Mouse (Mus musculus) stomach, postnatal 0 days (tissue): ENCODE data around the gene Cd40. TPM values are rescaled to one million over a fixed set of nuclear protein-coding genes. Genes with fewer than 3 reads are reported as not detected.
A peak's percentile ranks its signal among the peaks of the same experiment; 100 is the strongest.

ENCODE experiments used
- ATAC-seq: fragments of 200-750 bp; cut with Nextera tagmentation; 2 replicates; pipeline ENCODE4 v1.8.0; 2017; ENCODE audit not compliant: low FRiP score, low TSS enrichment
- DNase-seq: peaks from one replicate; pipeline ENCODE4 v3.0.0-alpha.2; 2016; ENCODE audit warnings: low spot score
- H3K27ac ChIP-seq: fragments of 300-500 bp; sonication (generic); replicated peaks from 2 replicates; pipeline ENCODE4 v1.5.1; 2014; ENCODE audit warnings: mild to moderate bottlenecking, control low read depth
- H3K27me3 ChIP-seq: fragments of 300-500 bp; sonication (generic); 2 replicates; pipeline ENCODE4 v1.6.1; 2014; ENCODE audit warnings: low read length; ENCODE audit not compliant: control insufficient read depth, insufficient read depth
- H3K36me3 ChIP-seq: fragments of 300-500 bp; sonication (generic); 2 replicates; pipeline ENCODE4 v1.6.1; 2014; ENCODE audit warnings: low read length, mixed read lengths; ENCODE audit not compliant: control insufficient read depth, insufficient read depth
- H3K4me1 ChIP-seq: fragments of 300-500 bp; sonication (generic); replicated peaks from 2 replicates; pipeline ENCODE4 v1.6.1; 2014; ENCODE audit warnings: antibody characterized with exemption; ENCODE audit not compliant: control insufficient read depth, insufficient read depth
- H3K4me2 ChIP-seq: fragments of 300-500 bp; sonication (generic); replicated peaks from 2 replicates; pipeline ENCODE4 v1.6.1; 2014; ENCODE audit warnings: low read depth, mild to moderate bottlenecking, control low read depth, moderate library complexity
- H3K4me3 ChIP-seq: fragments of 300-500 bp; sonication (generic); 2 replicates; pipeline ENCODE4 v1.5.1; 2014; ENCODE audit warnings: low read depth, low read length, control low read depth
- H3K9ac ChIP-seq: fragments of 300-500 bp; sonication (generic); 2 replicates; pipeline ENCODE4 v1.6.1; 2014; ENCODE audit warnings: mild to moderate bottlenecking, low read length, control low read depth, mixed read lengths
- H3K9me3 ChIP-seq: fragments of 300-500 bp; sonication (generic); 2 replicates; pipeline ENCODE4 v1.6.1; 2016; ENCODE audit warnings: low read length; ENCODE audit not compliant: control insufficient read depth
- CTCF ChIP-seq: IDR thresholded peaks from 2 replicates; pipeline ENCODE4 v1.5.1; 2016; ENCODE audit warnings: antibody characterized with exemption, low read depth, mild to moderate bottlenecking, moderate library complexity
- EP300 ChIP-seq: optimal IDR thresholded peaks from 2 replicates; pipeline ENCODE3; 2016; ENCODE audit warnings: antibody characterized with exemption
- WGBS: fragments of 180-500 bp; shearing (Covaris S2); extraction: QIAGEN DNeasy Blood & Tissue Kit; methylation state at CpG from one replicate; pipeline ENCODE4 v1.1.7; 2014; 5-methylcytosine and 5-hydroxymethylcytosine counted together
- polyA plus RNA-seq: library from polyadenylated mRNA; unstranded; fragments of >200 nt; fragmentation: Nextera tagmentation; extraction: Ambion mirVana; gene quantifications from 2 replicates; pipeline ENCODE4 v1.2.1, GENCODE M21; 2015

The Cd40 gene
- polyA plus RNA-seq, 1 experiment from 2014 or later: 3.3 TPM

GRCm38 (mm10) chr2:165061638-165062433 is 6.4 kb downstream of the Cd40 start:
- DNase-seq: no peak
- WGBS: 49% methylated on average over 16 of the region's 16 CpGs
- ATAC-seq: no peak
- no peaks in the 10 kb centered on the region for H3K4me1 ChIP-seq
- no peaks in the 10 kb centered on the region for H3K27me3 ChIP-seq
- no peaks in the 10 kb centered on the region for H3K9me3 ChIP-seq
- TF ChIP-seq CTCF (no peak), EP300 (no peak)
- no peak overlapping the region for H3K4me2 ChIP-seq
- H3K27ac ChIP-seq: no peak overlapping the region
- H3K9ac ChIP-seq: no peak overlapping the region
- H3K4me3 ChIP-seq: no peak overlapping the region
- H3K36me3 ChIP-seq: no peaks in the 10 kb centered on the region

GRCm38 (mm10) chr2:165064489-165064888 is 9.1 kb downstream of the Cd40 start:
- DNase-seq: no peak
- no peak for ATAC-seq
- H3K27me3 ChIP-seq: no peaks in the 10 kb centered on the region
- H3K36me3 ChIP-seq: no peaks in the 10 kb centered on the region
- H3K9me3 ChIP-seq: no peaks in the 10 kb centered on the region
- WGBS: 40% methylated on average over 7 of the region's 7 CpGs
- no peaks in the 10 kb centered on the region for H3K4me1 ChIP-seq
- H3K4me2 ChIP-seq: no peak overlapping the region
- H3K9ac ChIP-seq: no peak overlapping the region
- TF ChIP-seq EP300: no peak
- no peak for TF ChIP-seq CTCF
- H3K27ac ChIP-seq: no peak overlapping the region
- H3K4me3 ChIP-seq: no peak overlapping the region

GRCm38 (mm10) chr2:165068806-165069205 is 13.4 kb downstream of the Cd40 start:
- Histone ChIP-seq H3K27ac (no peak overlapping the region), H3K4me2 (no peak overlapping the region), H3K36me3 (no peaks in the 10 kb centered on the region), H3K4me1 (no peaks in the 10 kb centered on the region), H3K9ac (no peak overlapping the region), H3K27me3 (no peaks in the 10 kb centered on the region), H3K4me3 (no peak overlapping the region), H3K9me3 (no peaks in the 10 kb centered on the region)
- no peak for DNase-seq
- WGBS: 57% methylated on average over 2 of the region's 2 CpGs
- TF ChIP-seq EP300: no peak
- TF ChIP-seq CTCF: no peak
- peak; percentile 24; the same call in 1 of the 2 replicates for ATAC-seq

- ATAC-seq: no peak; the same call in 1 of the 2 replicates
- Histone ChIP-seq H3K9me3 (no peaks in the 10 kb centered on the region), H3K36me3 (no peaks in the 10 kb centered on the region), H3K4me1 (no peaks in the 10 kb centered on the region), H3K4me2 (no peak overlapping the region), H3K9ac (no peak overlapping the region), H3K27ac (no peak overlapping the region), H3K4me3 (no peak overlapping the region), H3K27me3 (no peaks in the 10 kb centered on the region)
- WGBS: 25% methylated on average over 23 of the region's 23 CpGs
- peak; percentile 64 for DNase-seq
- TF ChIP-seq EP300 (no peak), CTCF (peak; percentile 81)
Measured at GRCm38 (mm10) chr2:165070096-165070816, 14.8 kb downstream of the Cd40 start.

GRCm38 (mm10) chr2:165073381-165073781 is 18.0 kb downstream of the Cd40 start:
- WGBS: 13% methylated on average over 9 of the region's 9 CpGs
- TF ChIP-seq CTCF (no peak), EP300 (no peak)
- H3K27ac ChIP-seq: no peak overlapping the region
- no peak overlapping the region for H3K4me2 ChIP-seq
- ATAC-seq (no peak), DNase-seq (no peak)
- no peak overlapping the region for H3K4me3 ChIP-seq
- 0 out of 2 replicates have a peak, but pooled peaks cover 4% of the 10 kb centered on the region for H3K27me3 ChIP-seq
- no peaks in the 10 kb centered on the region for H3K4me1 ChIP-seq
- H3K9ac ChIP-seq: no peak overlapping the region
- no peaks in the 10 kb centered on the region for H3K9me3 ChIP-seq
- no peaks in the 10 kb centered on the region for H3K36me3 ChIP-seq
